In the genomic region with DNA sequence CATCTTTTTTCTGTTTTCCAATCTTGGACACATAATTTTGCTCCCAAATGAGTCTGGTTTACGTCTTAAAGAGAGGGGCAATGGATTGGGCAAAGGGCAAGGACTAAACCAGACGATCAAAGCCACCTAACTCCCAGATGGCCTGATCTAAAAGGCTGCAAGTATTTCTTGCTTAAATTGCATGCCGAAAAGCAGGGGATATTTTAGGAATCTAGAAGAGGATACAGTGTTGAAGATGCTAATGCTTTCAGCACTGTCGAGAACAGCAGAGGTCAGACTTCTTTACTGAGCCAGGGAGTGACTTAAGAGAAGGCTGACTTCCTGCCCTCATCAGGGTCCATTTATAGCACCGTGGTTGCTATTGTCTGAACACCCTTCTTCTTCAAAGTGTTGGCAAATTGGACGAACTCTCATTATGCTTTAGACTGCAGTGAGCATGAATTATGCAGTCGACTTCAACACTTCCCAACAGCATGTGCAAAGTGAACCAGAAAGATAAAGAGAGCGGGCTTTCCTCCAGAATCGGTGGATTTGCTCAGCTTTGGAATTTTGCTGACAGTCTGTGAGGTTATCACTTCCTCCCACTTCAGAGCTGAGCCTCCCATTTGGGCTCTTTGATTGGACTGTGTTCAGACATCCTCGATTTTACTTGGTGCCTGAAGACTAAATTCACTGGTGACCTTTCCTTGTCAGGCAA, we compare ENCODE assay signal across 14 mouse cellular contexts.
DNase-seq lines count a peak whose midpoint lies in the region; ATAC-seq and TF ChIP-seq lines count a peak whose summit lies in the region.
"Had no signal": no experiment of that assay in that cellular context is flagged by ENCODE, and none has a peak within 500 bp of the region (broad histone marks: within the 10 kb centered on the region; RNA-seq: fewer than 3 reads in every experiment).

No protein-coding gene starts in this region.

- WGBS in lung, embryonic 14.5 days, result 35% methylated on average over 10 of the region's 10 CpGs
- 48% methylated on average over 10 of the region's 10 CpGs for WGBS in intestine, embryonic 16.5 days

- H3K9ac ChIP-seq in lung, embryonic 14.5 days, result no peak overlapping the region
- H3K9ac ChIP-seq in intestine, embryonic 16.5 days (ENCODE audit: low read depth, low read length), result no peak overlapping the region
- H3K9ac ChIP-seq: hindbrain, embryonic 13.5 days; liver, embryonic 15.5 days; neural tube, embryonic 15.5 days had no signal

- no peaks in the 10 kb centered on the region for H3K9me3 ChIP-seq in lung, embryonic 14.5 days (ENCODE audit: low read depth, low read length)
- no peaks in the 10 kb centered on the region for H3K9me3 ChIP-seq in intestine, embryonic 16.5 days (ENCODE audit: control insufficient read depth, low read length)
- H3K9me3 ChIP-seq: hindbrain, embryonic 13.5 days; liver, embryonic 15.5 days; midbrain, embryonic 10.5 days; neural tube, embryonic 15.5 days had no signal

- ATAC-seq in lung, embryonic 14.5 days (ENCODE audit: insufficient read depth), result peak; percentile 48; the same call in 1 of the 2 replicates
- ATAC-seq in activated CD4-positive, CD25-positive, alpha-beta regulatory T cell, adult 4 months, result no peak
- no peak for ATAC-seq in intestine, embryonic 16.5 days

- H3K4me3 ChIP-seq in lung, embryonic 14.5 days (ENCODE audit: low read depth, low read length), result no peak overlapping the region
- H3K4me3 ChIP-seq in layer of hippocampus, adult 2 months, result no peak overlapping the region
- H3K4me3 ChIP-seq in intestine, embryonic 16.5 days (ENCODE audit: low read length), result no peak overlapping the region
- H3K4me3 ChIP-seq: hindbrain, embryonic 13.5 days; liver, embryonic 15.5 days; midbrain, embryonic 10.5 days; neural tube, embryonic 15.5 days had no signal

- H3K27me3 ChIP-seq in lung, embryonic 14.5 days (ENCODE audit: insufficient read depth, low read length), result no peaks in the 10 kb centered on the region
- H3K27me3 ChIP-seq in intestine, embryonic 16.5 days (replicated peaks; ENCODE audit: control insufficient read depth, insufficient read depth, low read length), result no peaks in the 10 kb centered on the region
- H3K27me3 ChIP-seq: hindbrain, embryonic 13.5 days; liver, embryonic 15.5 days; neural tube, embryonic 15.5 days had no signal

- no peak for TF ChIP-seq CTCF in lung, embryonic 14.5 days (IDR thresholded peaks at IDR 0.05; ENCODE audit: low read depth)
- TF ChIP-seq CTCF in layer of hippocampus, adult 2 months (conservative IDR thresholded peaks at IDR 0.05), result no peak

- no peak overlapping the region for H3K27ac ChIP-seq in lung, embryonic 14.5 days (ENCODE audit: low read depth)
- H3K27ac ChIP-seq in layer of hippocampus, adult 2 months, result peak overlapping the region; percentile 84
- no peak overlapping the region for H3K27ac ChIP-seq in intestine, embryonic 16.5 days (ENCODE audit: low read length)
- H3K27ac ChIP-seq: hindbrain, embryonic 13.5 days; liver, embryonic 15.5 days; midbrain, embryonic 10.5 days; neural tube, embryonic 15.5 days had no signal

- H3K4me2 ChIP-seq in lung, embryonic 14.5 days, result no peak overlapping the region
- H3K4me2 ChIP-seq in intestine, embryonic 16.5 days (ENCODE audit: low read depth, low read length), result no peak overlapping the region
- H3K4me2 ChIP-seq: hindbrain, embryonic 13.5 days; liver, embryonic 15.5 days; neural tube, embryonic 15.5 days had no signal

- DNase-seq in lung, embryonic 14.5 days, result peak; percentile 45
- no peak for DNase-seq in lung, postnatal 10 days
- DNase-seq in frontal cortex, adult 2 months (ENCODE audit: extremely low spot score in 1 of 2, low spot score in 1 of 2), result peak; percentile 58 to 76
- peak; percentile 38 to 55 for DNase-seq in layer of hippocampus, adult 2 months (ENCODE audit: low spot score in 2 of 2)
- peak; percentile 59 to 84 for DNase-seq in right cerebral cortex, postnatal 10 days (ENCODE audit: low spot score in 2 of 2)
- DNase-seq in adrenal gland, postnatal 10 days, result no peak
- DNase-seq: cerebellum, adult 2 months; kidney, postnatal 10 days had no signal

- 0 out of 2 replicates have a peak, but pooled peaks cover 4% of the 10 kb centered on the region for H3K4me1 ChIP-seq in lung, embryonic 14.5 days (ENCODE audit: insufficient read depth)
- H3K4me1 ChIP-seq in intestine, embryonic 16.5 days (ENCODE audit: control insufficient read depth, insufficient read depth, low read length), result peaks cover 4% of the 10 kb centered on the region; the same call in 1 of the 2 replicates
- H3K4me1 ChIP-seq: hindbrain, embryonic 13.5 days; liver, embryonic 15.5 days had no signal

- H3K36me3 ChIP-seq in lung, embryonic 14.5 days (ENCODE audit: insufficient read depth), result no peaks in the 10 kb centered on the region
- no peaks in the 10 kb centered on the region for H3K36me3 ChIP-seq in intestine, embryonic 16.5 days (ENCODE audit: control insufficient read depth, insufficient read depth, low read length)
- H3K36me3 ChIP-seq: hindbrain, embryonic 13.5 days; liver, embryonic 15.5 days; midbrain, embryonic 10.5 days; neural tube, embryonic 15.5 days had no signal

Comparison
In these comparisons a context has a peak if more than half of its experiments do, and no peak if none do; other contexts are left out.
1. DNase-seq: peak in lung, embryonic 14.5 days (single experiment), frontal cortex, adult 2 months (2 of 2), layer of hippocampus, adult 2 months (2 of 2) and right cerebral cortex, postnatal 10 days (2 of 2); none in lung, postnatal 10 days (single experiment) and adrenal gland, postnatal 10 days (single experiment).